11 mouse cellular contexts compared by ENCODE assay signal in the genomic region with DNA sequence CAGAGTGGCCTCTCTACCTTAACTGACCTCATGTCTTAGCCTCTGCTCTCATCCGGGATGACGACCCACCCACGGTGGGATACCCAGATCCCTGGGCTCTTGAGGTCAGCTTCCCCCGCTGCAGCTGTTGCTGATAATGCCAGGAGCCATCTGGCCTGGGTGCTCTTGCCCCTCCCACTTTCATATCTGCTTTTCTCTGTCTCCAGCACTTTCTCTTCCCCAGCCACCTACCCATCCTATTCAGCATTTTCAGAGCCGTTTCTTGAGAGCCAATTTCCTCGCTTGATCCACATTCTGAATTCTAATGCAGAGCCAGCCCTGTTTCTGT. TPM values are rescaled to one million over a fixed set of nuclear protein-coding genes. Genes with fewer than 3 reads are reported as not detected.
DNase-seq lines count a peak whose midpoint lies in the region; ATAC-seq and TF ChIP-seq lines count a peak whose summit lies in the region.
"Had no signal": no experiment of that assay in that cellular context is flagged by ENCODE, and none has a peak within 500 bp of the region (broad histone marks: within the 10 kb centered on the region; RNA-seq: fewer than 3 reads in every experiment).

No protein-coding gene starts in this region.

- no peak overlapping the region for H3K4me2 ChIP-seq in midbrain, embryonic 13.5 days (replicated peaks)
- H3K4me2 ChIP-seq in midbrain, postnatal 0 days (ENCODE audit: low read depth, low read length, poor library complexity, severe bottlenecking), result no peak overlapping the region
- peak overlapping the region; percentile 86 for H3K4me2 ChIP-seq in liver, embryonic 14.5 days (ENCODE audit: low read depth)
- no peak overlapping the region for H3K4me2 ChIP-seq in intestine, embryonic 15.5 days (replicated peaks)

- 0 out of 2 replicates have a peak overlapping the region, but pooled peaks have one; percentile 11 for H3K9ac ChIP-seq in midbrain, embryonic 13.5 days (replicated peaks)
- no peak overlapping the region for H3K9ac ChIP-seq in midbrain, postnatal 0 days (replicated peaks; ENCODE audit: low read length, poor library complexity, severe bottlenecking)
- peak overlapping the region; percentile 72 for H3K9ac ChIP-seq in liver, embryonic 14.5 days (replicated peaks)
- no peak overlapping the region for H3K9ac ChIP-seq in intestine, embryonic 15.5 days

- H3K36me3 ChIP-seq in midbrain, embryonic 13.5 days, result peaks cover 9% of the 10 kb centered on the region; the same call in 1 of the 2 replicates
- peaks cover 10% of the 10 kb centered on the region for H3K36me3 ChIP-seq in midbrain, postnatal 0 days (ENCODE audit: insufficient read depth, low read length)
- peaks cover 7% of the 10 kb centered on the region; the same call in 1 of the 2 replicates for H3K36me3 ChIP-seq in liver, embryonic 14.5 days (replicated peaks; ENCODE audit: control insufficient read depth, insufficient read depth, low read depth)
- no peaks in the 10 kb centered on the region for H3K36me3 ChIP-seq in intestine, embryonic 15.5 days

- TF ChIP-seq CTCF in midbrain, postnatal 0 days (IDR thresholded peaks at IDR 0.05), result no peak
- TF ChIP-seq CTCF in liver, embryonic 14.5 days (IDR thresholded peaks at IDR 0.05; ENCODE audit: low read depth), result no peak

- peaks cover 10% of the 10 kb centered on the region; the same call in 1 of the 2 replicates for H3K27me3 ChIP-seq in midbrain, embryonic 13.5 days
- H3K27me3 ChIP-seq in midbrain, postnatal 0 days (ENCODE audit: insufficient read depth, low read length), result no peaks in the 10 kb centered on the region
- H3K27me3 ChIP-seq in liver, embryonic 14.5 days (ENCODE audit: control insufficient read depth, insufficient read depth, low read length), result no peaks in the 10 kb centered on the region
- H3K27me3 ChIP-seq in intestine, embryonic 15.5 days (replicated peaks), result no peaks in the 10 kb centered on the region

- DNase-seq in midbrain, postnatal 0 days (ENCODE audit: low spot score), result no peak
- peak; percentile 72 to 73 (median 73) for DNase-seq in liver, embryonic 14.5 days (ENCODE audit: low read depth in 3 of 3, low spot score in 3 of 3)
- DNase-seq in spleen, postnatal 4 days (ENCODE audit: low spot score in 2 of 2), result peak; percentile 71 to 81
- no peak for DNase-seq in frontal cortex, postnatal 36 days (ENCODE audit: low spot score in 2 of 2)
- DNase-seq: kidney, adult 18-20 months; lung, postnatal 10 days; thymus, postnatal 25 days had no signal

- H3K4me1 ChIP-seq in midbrain, embryonic 13.5 days (replicated peaks), result peaks cover 33% of the 10 kb centered on the region
- peaks cover 17% of the 10 kb centered on the region for H3K4me1 ChIP-seq in midbrain, postnatal 0 days (ENCODE audit: insufficient read depth, low read length)
- H3K4me1 ChIP-seq in brown adipose tissue, adult 24 weeks (ENCODE audit: control insufficient read depth, insufficient read depth, insufficient read length, low read length), result peaks cover 6% of the 10 kb centered on the region
- H3K4me1 ChIP-seq in liver, embryonic 14.5 days (replicated peaks; ENCODE audit: control insufficient read depth in 2 of 2, insufficient read depth in 2 of 2, low read length in 1 of 2), result peaks cover 35 to 48% of the 10 kb centered on the region in 2 experiments
- H3K4me1 ChIP-seq in intestine, embryonic 15.5 days (replicated peaks), result peaks cover 11% of the 10 kb centered on the region

- no peak for ATAC-seq in midbrain, embryonic 13.5 days
- ATAC-seq in midbrain, postnatal 0 days (ENCODE audit: low FRiP score), result no peak
- peak; percentile 53 for ATAC-seq in liver, embryonic 14.5 days (ENCODE audit: insufficient read depth)
- no peak for ATAC-seq in intestine, embryonic 15.5 days
- ATAC-seq: forebrain, embryonic 14.5 days had no signal

- H3K9me3 ChIP-seq in midbrain, embryonic 13.5 days, result no peaks in the 10 kb centered on the region
- H3K9me3 ChIP-seq in midbrain, postnatal 0 days (ENCODE audit: low read length), result no peaks in the 10 kb centered on the region
- no peaks in the 10 kb centered on the region for H3K9me3 ChIP-seq in liver, embryonic 14.5 days (ENCODE audit: control insufficient read depth, low read length)
- no peaks in the 10 kb centered on the region for H3K9me3 ChIP-seq in intestine, embryonic 15.5 days

- peak; percentile 52 for TF ChIP-seq EP300 in liver, embryonic 14.5 days (IDR thresholded peaks at IDR 0.05; ENCODE audit: low read depth)

- no peak overlapping the region for H3K27ac ChIP-seq in midbrain, embryonic 13.5 days
- H3K27ac ChIP-seq in midbrain, postnatal 0 days (ENCODE audit: low read depth, low read length), result no peak overlapping the region
- H3K27ac ChIP-seq in brown adipose tissue, adult 24 weeks (replicated peaks; ENCODE audit: low read depth, low read length), result peak overlapping the region; percentile 35; the same call in 1 of the 2 replicates
- peak overlapping the region; percentile 91 for H3K27ac ChIP-seq in liver, embryonic 14.5 days
- no peak overlapping the region for H3K27ac ChIP-seq in intestine, embryonic 15.5 days

- 79% methylated on average over 6 of the region's 6 CpGs for WGBS in midbrain, embryonic 13.5 days
- 73% methylated on average over 6 of the region's 6 CpGs for WGBS in midbrain, postnatal 0 days
- WGBS in liver, embryonic 14.5 days (ENCODE audit: insufficient replicate concordance), result 13% methylated on average over 6 of the region's 6 CpGs
- WGBS in intestine, embryonic 15.5 days, result 69% methylated on average over 6 of the region's 6 CpGs

- H3K4me3 ChIP-seq in midbrain, embryonic 13.5 days (replicated peaks), result no peak overlapping the region
- H3K4me3 ChIP-seq in midbrain, postnatal 0 days (ENCODE audit: low read depth, low read length), result no peak overlapping the region
- H3K4me3 ChIP-seq in brown adipose tissue, adult 24 weeks (ENCODE audit: insufficient read depth, low read depth, low read length), result no peak overlapping the region
- peak overlapping the region; percentile 2 to 21 for H3K4me3 ChIP-seq in liver, embryonic 14.5 days (ENCODE audit: insufficient read depth in 1 of 2, low read depth in 2 of 2, low read length in 2 of 2)
- H3K4me3 ChIP-seq in intestine, embryonic 15.5 days (replicated peaks), result no peak overlapping the region

RNA-seq across cellular contexts. Expression of a gene that starts 2.8 kb away (rescaled TPM):
- 227 and 234 TPM in 2 replicates for polyA plus RNA-seq in midbrain, embryonic 13.5 days (2015; fragmentation: Nextera tagmentation; extraction: Ambion mirVana)
- total RNA-seq in midbrain, postnatal 0 days (2014; rRNA removed), result 39.6 and 39.9 TPM in 2 replicates
- polyA plus RNA-seq in midbrain, postnatal 0 days (2015; fragmentation: Nextera tagmentation; extraction: Ambion mirVana), result 182 and 194 TPM in 2 replicates
- polyA plus RNA-seq in brown adipose tissue, adult 24 weeks (2012; ENCODE audit: insufficient read depth, insufficient read length, missing spikeins), result 696 and 736 TPM in 2 replicates
- polyA plus RNA-seq in liver, embryonic 14.5 days (2012; rRNA removed), result 121 and 142 TPM in 2 replicates
- 199 and 218 TPM in 2 replicates for polyA plus RNA-seq in liver, embryonic 14.5 days (2014; fragmentation: Nextera tagmentation; extraction: Ambion mirVana)
- 314 and 350 TPM in 2 replicates for polyA plus RNA-seq in intestine, embryonic 15.5 days (2015; fragmentation: Nextera tagmentation; extraction: Ambion mirVana)

RNA-seq across cellular contexts. Expression of a gene that starts 24.9 kb away (rescaled TPM):
- 6.9 and 8.1 TPM in 2 replicates for polyA plus RNA-seq in midbrain, embryonic 13.5 days (2015; fragmentation: Nextera tagmentation; extraction: Ambion mirVana)
- 23.9 and 31.0 TPM in 2 replicates for total RNA-seq in midbrain, postnatal 0 days (2014; rRNA removed)
- polyA plus RNA-seq in midbrain, postnatal 0 days (2015; fragmentation: Nextera tagmentation; extraction: Ambion mirVana), result 10.3 and 11.2 TPM in 2 replicates
- 0.67 and 0.79 TPM in 2 replicates for polyA plus RNA-seq in brown adipose tissue, adult 24 weeks (2012; ENCODE audit: insufficient read depth, insufficient read length, missing spikeins)
- 1.2 and 1.3 TPM in 2 replicates for polyA plus RNA-seq in liver, embryonic 14.5 days (2012; rRNA removed)
- 1.3 and 1.4 TPM in 2 replicates for polyA plus RNA-seq in liver, embryonic 14.5 days (2014; fragmentation: Nextera tagmentation; extraction: Ambion mirVana)
- 2.5 and 2.6 TPM in 2 replicates for polyA plus RNA-seq in intestine, embryonic 15.5 days (2015; fragmentation: Nextera tagmentation; extraction: Ambion mirVana)

RNA-seq across cellular contexts. Expression of a gene that starts 39.0 kb away (rescaled TPM):
- polyA plus RNA-seq in midbrain, embryonic 13.5 days (2015; fragmentation: Nextera tagmentation; extraction: Ambion mirVana), result 204 and 210 TPM in 2 replicates
- 133 and 142 TPM in 2 replicates for total RNA-seq in midbrain, postnatal 0 days (2014; rRNA removed)
- 154 and 160 TPM in 2 replicates for polyA plus RNA-seq in midbrain, postnatal 0 days (2015; fragmentation: Nextera tagmentation; extraction: Ambion mirVana)
- 57.6 and 63.5 TPM in 2 replicates for polyA plus RNA-seq in brown adipose tissue, adult 24 weeks (2012; ENCODE audit: insufficient read depth, insufficient read length, missing spikeins)
- 119 and 143 TPM in 2 replicates for polyA plus RNA-seq in liver, embryonic 14.5 days (2012; rRNA removed)
- 129 and 132 TPM in 2 replicates for polyA plus RNA-seq in liver, embryonic 14.5 days (2014; fragmentation: Nextera tagmentation; extraction: Ambion mirVana)
- polyA plus RNA-seq in intestine, embryonic 15.5 days (2015; fragmentation: Nextera tagmentation; extraction: Ambion mirVana), result 187 and 189 TPM in 2 replicates

Comparison
In these comparisons a context has a peak if more than half of its experiments do, and no peak if none do; other contexts are left out.
1. H3K9ac ChIP-seq: peak in midbrain, embryonic 13.5 days (single experiment) and liver, embryonic 14.5 days (single experiment); none in midbrain, postnatal 0 days (single experiment) and intestine, embryonic 15.5 days (single experiment).
2. H3K27ac ChIP-seq: peak in brown adipose tissue, adult 24 weeks (single experiment) and liver, embryonic 14.5 days (single experiment); none in midbrain, embryonic 13.5 days (single experiment), midbrain, postnatal 0 days (single experiment) and intestine, embryonic 15.5 days (single experiment).
3. H3K4me3 ChIP-seq: peak in liver, embryonic 14.5 days (2 of 2); none in midbrain, embryonic 13.5 days (single experiment), midbrain, postnatal 0 days (single experiment), brown adipose tissue, adult 24 weeks (single experiment) and intestine, embryonic 15.5 days (single experiment).
4. DNase-seq: peak in liver, embryonic 14.5 days (3 of 3) and spleen, postnatal 4 days (2 of 2); none in midbrain, postnatal 0 days (single experiment) and frontal cortex, postnatal 36 days (0 of 2).